Mouse (Mus musculus) left cerebral cortex, adult 2 months (tissue): ENCODE measurements around the gene Six5. TPM values are rescaled to one million over a fixed set of nuclear protein-coding genes. Genes with fewer than 3 reads are reported as not detected.

Experiments used
- DNase-seq, 2 experiments: peaks; one replicate each; pipeline ENCODE4 v3.0.0; 2021 to 2022; ENCODE audit warnings: low spot score in 2 of 2, mixed read lengths in 1 of 2; ENCODE audit errors: extremely low spot score in 1 of 2
- H3K27ac ChIP-seq: fragments of 200-600 bp; 2 replicates; pipeline ENCODE4 v1.8.1; 2022
- H3K4me3 ChIP-seq: fragments of 200-600 bp; 2 replicates; pipeline ENCODE4 v1.8.1; 2022
- CTCF ChIP-seq: fragments of 200-600 bp; IDR thresholded peaks from 2 replicates; pipeline ENCODE4 v1.8.1; 2022; ENCODE audit warnings: antibody characterized with exemption, mild to moderate bottlenecking, moderate library complexity
- intact Hi-C: fragments of 180-260 bp; cut with DNase I; formaldehyde crosslinking; loops from one replicate; pipeline ENCODE4 v1.15.1; 2025
- total RNA-seq, 2 experiments: library from RNA; stranded (reverse); gene quantifications; 2 replicates each; pipeline ENCODE4 v1.2.3; 2021

The Six5 gene
- total RNA-seq, 2 experiments from 2014 or later = 1.9 to 2.0 TPM

- Histone ChIP-seq H3K27ac (no peak overlapping the region), H3K4me3 (no peak overlapping the region)
- no peak for DNase-seq
- intact Hi-C loops = loop anchor here (2.0 kb wide), 1 partner anchor 15 kb away; no protein-coding TSS in a partner anchor
- TF ChIP-seq CTCF = no peak
Observed at GRCm38 (mm10) chr7:19077761-19078160, 16.6 kb upstream of the Six5 start.

GRCm38 (mm10) chr7:19078732-19079131 is 15.7 kb upstream of the Six5 start:
- DNase-seq = no peak
- TF ChIP-seq CTCF = no peak
- Histone ChIP-seq H3K27ac (no peak overlapping the region), H3K4me3 (no peak overlapping the region)
- intact Hi-C loops = no loop called here

GRCm38 (mm10) chr7:19080451-19080950 is 13.9 kb upstream of the Six5 start:
- intact Hi-C loops = no loop called here
- Histone ChIP-seq H3K4me3 (no peak overlapping the region), H3K27ac (peak overlapping the region; percentile 28; the same call in 1 of the 2 replicates)
- no peak for TF ChIP-seq CTCF
- no peak for DNase-seq

- intact Hi-C loops = no loop called here
- DNase-seq = no peak
- H3K4me3 ChIP-seq = no peak overlapping the region
- TF ChIP-seq CTCF = no peak
- no peak overlapping the region for H3K27ac ChIP-seq
Observed at GRCm38 (mm10) chr7:19082171-19082570, 12.2 kb upstream of the Six5 start.

GRCm38 (mm10) chr7:19083096-19083495 is 11.3 kb upstream of the Six5 start:
- Histone ChIP-seq H3K4me3 (no peak overlapping the region), H3K27ac (no peak overlapping the region)
- no peak for TF ChIP-seq CTCF
- DNase-seq = no peak
- intact Hi-C loops = no loop called here

- Histone ChIP-seq H3K27ac (no peak within 1 kb of the TSS), H3K4me3 (peak within 1 kb of the TSS; percentile 15; the same call in 1 of the 2 replicates)
- DNase-seq = no peak
- no peak for TF ChIP-seq CTCF
- intact Hi-C loops = no loop called here
Observed at GRCm38 (mm10) chr7:19083701-19084100, 10.7 kb upstream of the Six5 start, which contains the start of gene Dmpk. Gene Dmpk (plus strand): TSS chr7:19083849.

GRCm38 (mm10) chr7:19084277-19084771 is 10.1 kb upstream of the Six5 start:
- intact Hi-C loops = no loop called here
- no peak overlapping the region for H3K27ac ChIP-seq
- DNase-seq = no peak
- no peak for TF ChIP-seq CTCF
- H3K4me3 ChIP-seq = no peak overlapping the region

- Histone ChIP-seq H3K27ac (no peak overlapping the region), H3K4me3 (no peak overlapping the region)
- TF ChIP-seq CTCF = no peak
- no peak for DNase-seq
- intact Hi-C loops = no loop called here
Observed at GRCm38 (mm10) chr7:19084921-19085473, 9.4 kb upstream of the Six5 start.

GRCm38 (mm10) chr7:19085495-19085894 is 8.9 kb upstream of the Six5 start:
- Histone ChIP-seq H3K27ac (no peak overlapping the region), H3K4me3 (no peak overlapping the region)
- no peak for TF ChIP-seq CTCF
- intact Hi-C loops = no loop called here
- no peak for DNase-seq

- no peak for DNase-seq
- no peak for TF ChIP-seq CTCF
- Histone ChIP-seq H3K4me3 (no peak overlapping the region), H3K27ac (no peak overlapping the region)
- intact Hi-C loops = no loop called here
Observed at GRCm38 (mm10) chr7:19086042-19086441, 8.4 kb upstream of the Six5 start.

- H3K4me3 ChIP-seq = no peak overlapping the region
- no peak overlapping the region for H3K27ac ChIP-seq
- no peak for DNase-seq
- intact Hi-C loops = no loop called here
- no peak for TF ChIP-seq CTCF
Observed at GRCm38 (mm10) chr7:19086760-19087159, 7.6 kb upstream of the Six5 start.

- Histone ChIP-seq H3K4me3 (no peak overlapping the region), H3K27ac (no peak overlapping the region)
- intact Hi-C loops = no loop called here
- TF ChIP-seq CTCF = peak; percentile 81
- peak in 1 of 2 experiments; percentile 55 for DNase-seq
Observed at GRCm38 (mm10) chr7:19088813-19089212, 5.6 kb upstream of the Six5 start.

GRCm38 (mm10) chr7:19091913-19092312 is 2.5 kb upstream of the Six5 start:
- H3K4me3 ChIP-seq = no peak overlapping the region
- no peak for DNase-seq
- no peak overlapping the region for H3K27ac ChIP-seq
- no peak for TF ChIP-seq CTCF
- intact Hi-C loops = loop anchor here (2.0 kb wide), 2 partner anchors 15 to 23 kb away; partner anchors contain the start of gene Dmwd
